Mouse (Mus musculus) stomach, embryonic 16.5 days (tissue): ENCODE measurements around the gene Camsap3. TPM values are rescaled to one million over a fixed set of nuclear protein-coding genes. Genes with fewer than 3 reads are reported as not detected.

Experiments used
- ATAC-seq: fragments of 200-750 bp; cut with Nextera tagmentation; 2 replicates; pipeline ENCODE4 v1.8.0; 2017; ENCODE audit warnings: moderate number of reproducible peaks, moderate TSS enrichment; ENCODE audit not compliant: insufficient read depth, low FRiP score
- H3K27ac ChIP-seq: fragments of 300-500 bp; sonication (generic); 2 replicates; pipeline ENCODE4 v1.5.1; 2014; ENCODE audit warnings: low read length
- H3K27me3 ChIP-seq: fragments of 300-500 bp; sonication (generic); 2 replicates; pipeline ENCODE4 v1.6.1; 2014; ENCODE audit warnings: low read length, control low read depth, mixed read lengths; ENCODE audit not compliant: control insufficient read depth, insufficient read depth
- H3K36me3 ChIP-seq: fragments of 300-500 bp; sonication (generic); 2 replicates; pipeline ENCODE4 v1.6.1; 2014; ENCODE audit warnings: low read length; ENCODE audit not compliant: control insufficient read depth, insufficient read depth
- H3K4me1 ChIP-seq: fragments of 300-500 bp; sonication (generic); 2 replicates; pipeline ENCODE4 v1.6.1; 2014; ENCODE audit warnings: low read length, control low read depth, mixed read lengths; ENCODE audit not compliant: control insufficient read depth, insufficient read depth
- H3K4me2 ChIP-seq: fragments of 300-500 bp; sonication (generic); 2 replicates; pipeline ENCODE4 v1.6.1; 2014; ENCODE audit warnings: low read depth, low read length, mixed read lengths
- H3K4me3 ChIP-seq: fragments of 300-500 bp; sonication (generic); replicated peaks from 2 replicates; pipeline ENCODE4 v1.5.1; 2014; ENCODE audit warnings: mild to moderate bottlenecking, low read length
- H3K9ac ChIP-seq: fragments of 300-500 bp; sonication (generic); 2 replicates; pipeline ENCODE4 v1.6.1; 2014; ENCODE audit warnings: low read length
- H3K9me3 ChIP-seq: fragments of 300-500 bp; sonication (generic); replicated peaks from 2 replicates; pipeline ENCODE4 v1.6.1; 2016; ENCODE audit warnings: low read length, control low read depth; ENCODE audit not compliant: control insufficient read depth
- WGBS: fragments of 180-500 bp; shearing (Covaris S2); extraction: QIAGEN DNeasy Blood & Tissue Kit; methylation state at CpG from one replicate; pipeline ENCODE4 v1.1.7; 2014; 5-methylcytosine and 5-hydroxymethylcytosine counted together
- polyA plus RNA-seq: library from polyadenylated mRNA; unstranded; fragments of >200 nt; fragmentation: Nextera tagmentation; extraction: Ambion mirVana; gene quantifications from 2 replicates; pipeline ENCODE4 v1.2.1, GENCODE M21; 2015

Gene Camsap3
- polyA plus RNA-seq, 1 experiment from 2014 or later, result 11.5 TPM

GRCm38 (mm10) chr8:3645804-3646203 is 58.7 kb downstream of the Camsap3 start:
- no peak overlapping the region for H3K4me3 ChIP-seq
- H3K36me3 ChIP-seq, result no peaks in the 10 kb centered on the region
- peak; percentile 67; the same call in 1 of the 2 replicates for ATAC-seq
- H3K27me3 ChIP-seq, result no peaks in the 10 kb centered on the region
- H3K27ac ChIP-seq, result no peak overlapping the region
- H3K9ac ChIP-seq, result no peak overlapping the region
- H3K4me1 ChIP-seq, result no peaks in the 10 kb centered on the region
- no peak overlapping the region for H3K4me2 ChIP-seq
- no peaks in the 10 kb centered on the region for H3K9me3 ChIP-seq
- 20% methylated on average over 5 of the region's 5 CpGs for WGBS

- H3K4me3 ChIP-seq, result no peak overlapping the region
- H3K36me3 ChIP-seq, result no peaks in the 10 kb centered on the region
- no peak overlapping the region for H3K9ac ChIP-seq
- H3K4me2 ChIP-seq, result no peak overlapping the region
- no peaks in the 10 kb centered on the region for H3K27me3 ChIP-seq
- no peak overlapping the region for H3K27ac ChIP-seq
- WGBS, result 79% methylated on average over 6 of the region's 6 CpGs
- no peaks in the 10 kb centered on the region for H3K4me1 ChIP-seq
- H3K9me3 ChIP-seq, result no peaks in the 10 kb centered on the region
- no peak for ATAC-seq
Observed at GRCm38 (mm10) chr8:3646824-3647531, 59.9 kb downstream of the Camsap3 start.

GRCm38 (mm10) chr8:3647561-3647960 is 60.5 kb downstream of the Camsap3 start:
- no peak overlapping the region for H3K4me3 ChIP-seq
- 63% methylated on average over 4 of the region's 4 CpGs for WGBS
- no peak overlapping the region for H3K9ac ChIP-seq
- H3K9me3 ChIP-seq, result no peaks in the 10 kb centered on the region
- H3K4me2 ChIP-seq, result no peak overlapping the region
- H3K27me3 ChIP-seq, result no peaks in the 10 kb centered on the region
- H3K36me3 ChIP-seq, result no peaks in the 10 kb centered on the region
- H3K4me1 ChIP-seq, result no peaks in the 10 kb centered on the region
- no peak for ATAC-seq
- no peak overlapping the region; the same call in 1 of the 2 replicates for H3K27ac ChIP-seq

GRCm38 (mm10) chr8:3648268-3648667 is 61.2 kb downstream of the Camsap3 start:
- Histone ChIP-seq H3K4me3 (no peak overlapping the region), H3K27me3 (no peaks in the 10 kb centered on the region), H3K4me2 (no peak overlapping the region), H3K36me3 (no peaks in the 10 kb centered on the region), H3K9ac (no peak overlapping the region), H3K9me3 (no peaks in the 10 kb centered on the region), H3K27ac (no peak overlapping the region), H3K4me1 (no peaks in the 10 kb centered on the region)
- WGBS, result 54% methylated on average over 2 of the region's 2 CpGs
- ATAC-seq, result no peak

- ATAC-seq, result no peak
- WGBS, result 47% methylated on average over 1 of the region's 1 CpGs
Observed at GRCm38 (mm10) chr8:3648990-3649389, 61.9 kb downstream of the Camsap3 start.

GRCm38 (mm10) chr8:3652845-3653244 is 65.8 kb downstream of the Camsap3 start:
- Histone ChIP-seq H3K36me3 (no peaks in the 10 kb centered on the region), H3K4me3 (no peak overlapping the region), H3K27ac (no peak overlapping the region), H3K9ac (no peak overlapping the region), H3K27me3 (no peaks in the 10 kb centered on the region), H3K4me1 (no peaks in the 10 kb centered on the region), H3K4me2 (no peak overlapping the region), H3K9me3 (no peaks in the 10 kb centered on the region)
- WGBS, result 64% methylated on average over 3 of the region's 3 CpGs
- ATAC-seq, result no peak

More at GRCm38 (mm10) chr8:3648990-3649389, 61.9 kb downstream of the Camsap3 start:
- no peaks in the 10 kb centered on the region for H3K36me3 ChIP-seq
- H3K4me2 ChIP-seq, result no peak overlapping the region
- no peaks in the 10 kb centered on the region for H3K4me1 ChIP-seq
- no peak overlapping the region for H3K27ac ChIP-seq
- no peak overlapping the region for H3K9ac ChIP-seq
- H3K27me3 ChIP-seq, result no peaks in the 10 kb centered on the region
- H3K9me3 ChIP-seq, result no peaks in the 10 kb centered on the region
- no peak overlapping the region for H3K4me3 ChIP-seq

- ATAC-seq, result no peak
- Histone ChIP-seq H3K4me1 (no peaks in the 10 kb centered on the region), H3K9ac (no peak overlapping the region), H3K9me3 (no peaks in the 10 kb centered on the region), H3K27ac (no peak overlapping the region), H3K36me3 (no peaks in the 10 kb centered on the region), H3K4me2 (no peak overlapping the region), H3K27me3 (no peaks in the 10 kb centered on the region), H3K4me3 (no peak overlapping the region)
- WGBS, result 66% methylated on average over 11 of the region's 11 CpGs
Observed at GRCm38 (mm10) chr8:3654726-3655508, 67.8 kb downstream of the Camsap3 start.

GRCm38 (mm10) chr8:3655526-3655925 is 68.4 kb downstream of the Camsap3 start, which contains the start of gene Retn:
TSS of gene Retn (plus strand) at chr8:3655770.
- Histone ChIP-seq H3K9ac (no peak within 1 kb of the TSS), H3K4me2 (no peak within 1 kb of the TSS), H3K4me1 (no peaks in the 10 kb centered on the region), H3K4me3 (no peak within 1 kb of the TSS), H3K27ac (no peak within 1 kb of the TSS), H3K27me3 (no peaks in the 10 kb centered on the region), H3K36me3 (no peaks in the 10 kb centered on the region), H3K9me3 (no peaks in the 10 kb centered on the region)
- ATAC-seq, result no peak
- WGBS, result 52% methylated on average over 3 of the region's 3 CpGs

- 16% methylated on average over 7 of the region's 7 CpGs for WGBS
- no peaks in the 10 kb centered on the region for H3K9me3 ChIP-seq
- no peak for ATAC-seq
- H3K36me3 ChIP-seq, result no peaks in the 10 kb centered on the region
- no peak overlapping the region for H3K4me3 ChIP-seq
- H3K27ac ChIP-seq, result no peak overlapping the region
- no peaks in the 10 kb centered on the region for H3K27me3 ChIP-seq
- H3K9ac ChIP-seq, result no peak overlapping the region
- no peaks in the 10 kb centered on the region for H3K4me1 ChIP-seq
- no peak overlapping the region for H3K4me2 ChIP-seq
Observed at GRCm38 (mm10) chr8:3656725-3657381, 69.8 kb downstream of the Camsap3 start.
